Mouse (Mus musculus): Measurements from ENCODE around the gene N4bp2. TPM values are rescaled to one million over a fixed set of nuclear protein-coding genes. Genes with fewer than 3 reads are reported as not detected.
"Not testable (repeated sequence)": the region's sequence is repeated elsewhere in the genome, so short reads cannot be mapped to it uniquely, and the experiment has no call there.

N4bp2 gene
- total RNA-seq, 2 experiments from 2014 or later = 27.6 to 28.3 TPM

- intact Hi-C loops (cut with DNase I) = loop anchor here (2.0 to 10.0 kb wide), 3 partner anchors 39 to 269 kb away; partner anchors contain the start of genes Gm43552 and Pds5a
- DNase-seq = peak; percentile 89 to 90
Measured at GRCm38 (mm10) chr5:65763916-65764785, 830 bp downstream of the N4bp2 start.

- intact Hi-C loops (cut with DNase I) = loop anchor here (10.0 kb wide), 1 partner anchor 270 kb away; the partner anchor contains the start of gene Gm43552
- DNase-seq = peak; percentile 93
Measured at GRCm38 (mm10) chr5:65764786-65765634, 1.7 kb downstream of the N4bp2 start.

GRCm38 (mm10) chr5:65765635-65765911 is 2.3 kb downstream of the N4bp2 start:
- no peak for DNase-seq
- intact Hi-C loops (cut with DNase I) = loop anchor here (10.0 kb wide), 1 partner anchor 271 kb away; the partner anchor contains the start of gene Gm43552

GRCm38 (mm10) chr5:65768007-65768406 is 4.7 kb downstream of the N4bp2 start:
- no peak for DNase-seq
- intact Hi-C loops (cut with DNase I) = loop anchor here (10.0 kb wide), 1 partner anchor 273 kb away; the partner anchor contains the start of gene Gm43552

GRCm38 (mm10) chr5:65770065-65770464 is 6.7 kb downstream of the N4bp2 start:
- no peak for DNase-seq
- intact Hi-C loops (cut with DNase I) = loop anchor here (5.0 kb wide), 1 partner anchor 167 kb away; no protein-coding TSS in a partner anchor

GRCm38 (mm10) chr5:65770493-65770892 is 7.2 kb downstream of the N4bp2 start:
- intact Hi-C loops (cut with DNase I) = loop anchor here (5.0 kb wide), 1 partner anchor 167 kb away; no protein-coding TSS in a partner anchor
- DNase-seq = no peak

- DNase-seq = not testable (repeated sequence)
- intact Hi-C loops (cut with DNase I) = loop anchor here (5.0 kb wide), 1 partner anchor 163 kb away; no protein-coding TSS in a partner anchor
Measured at GRCm38 (mm10) chr5:65773957-65774356, 10.6 kb downstream of the N4bp2 start.

- no peak for DNase-seq
- intact Hi-C loops (cut with DNase I) = no loop called here
Measured at GRCm38 (mm10) chr5:65776166-65776565, 12.8 kb downstream of the N4bp2 start.

GRCm38 (mm10) chr5:65776907-65777306 is 13.6 kb downstream of the N4bp2 start:
- intact Hi-C loops (cut with DNase I) = no loop called here
- DNase-seq = no peak

GRCm38 (mm10) chr5:65778986-65779385 is 15.7 kb downstream of the N4bp2 start:
- intact Hi-C loops (cut with DNase I); DNase-seq: not testable (repeated sequence)

GRCm38 (mm10) chr5:65779401-65780063 is 16.2 kb downstream of the N4bp2 start:
- intact Hi-C loops (cut with DNase I) = no loop called here
- no peak for DNase-seq

GRCm38 (mm10) chr5:65781147-65781715 is 17.9 kb downstream of the N4bp2 start:
- DNase-seq = no peak

GRCm38 (mm10) chr5:65781769-65782715 is 18.7 kb downstream of the N4bp2 start:
- intact Hi-C loops (cut with DNase I) = no loop called here
- DNase-seq = no peak

More at GRCm38 (mm10) chr5:65781147-65781715, 17.9 kb downstream of the N4bp2 start:
- intact Hi-C loops (cut with DNase I) = no loop called here

- no peak for DNase-seq
Measured at GRCm38 (mm10) chr5:65790604-65791225, 27.4 kb downstream of the N4bp2 start.

GRCm38 (mm10) chr5:65794202-65794601 is 30.9 kb downstream of the N4bp2 start:
- intact Hi-C loops (cut with DNase I) = no loop called here
- no peak for DNase-seq

More at GRCm38 (mm10) chr5:65790604-65791225, 27.4 kb downstream of the N4bp2 start:
- intact Hi-C loops (cut with DNase I) = no loop called here

- no peak for DNase-seq
Measured at GRCm38 (mm10) chr5:65794702-65795101, 31.4 kb downstream of the N4bp2 start.

GRCm38 (mm10) chr5:65795293-65795993 is 32.1 kb downstream of the N4bp2 start:
- intact Hi-C loops (cut with DNase I) = no loop called here
- DNase-seq = no peak

More at GRCm38 (mm10) chr5:65794702-65795101, 31.4 kb downstream of the N4bp2 start:
- intact Hi-C loops (cut with DNase I) = no loop called here

GRCm38 (mm10) chr5:65795994-65796298 is 32.6 kb downstream of the N4bp2 start:
- intact Hi-C loops (cut with DNase I) = no loop called here
- no peak for DNase-seq

All from heart, postnatal 10 days (tissue).